Mouse (Mus musculus) kidney, adult 2 months (tissue): ENCODE data around the gene Crybb2. TPM values are rescaled to one million over a fixed set of nuclear protein-coding genes. Genes with fewer than 3 reads are reported as not detected.
A peak's percentile ranks its signal among the peaks of the same experiment; 100 is the strongest.

ENCODE experiments used
- DNase-seq: peaks from one replicate; pipeline ENCODE4 v3.0.0; 2021
- H3K27ac ChIP-seq: fragments of 200-500 bp; 2 replicates; pipeline ENCODE4 v1.5.1; 2012; ENCODE audit warnings: low read depth, low read length, control low read depth, inconsistent platforms; ENCODE audit not compliant: insufficient read depth
- H3K27me3 ChIP-seq: fragments of 200-500 bp; replicated peaks from 2 replicates; pipeline ENCODE4 v1.6.1; 2012; ENCODE audit warnings: mild to moderate bottlenecking, moderate library complexity, low read length, inconsistent platforms; ENCODE audit not compliant: control insufficient read depth, insufficient read depth
- H3K36me3 ChIP-seq: fragments of 200-500 bp; 2 replicates; pipeline ENCODE4 v1.6.1; 2012; ENCODE audit warnings: mild to moderate bottlenecking, moderate library complexity, low read length, inconsistent platforms; ENCODE audit not compliant: control insufficient read depth, insufficient read depth
- H3K4me1 ChIP-seq: fragments of 200-500 bp; 2 replicates; pipeline ENCODE4 v1.6.1; 2011; ENCODE audit warnings: low read length; ENCODE audit not compliant: control insufficient read depth, insufficient read depth
- H3K4me3 ChIP-seq: fragments of 200-500 bp; 2 replicates; pipeline ENCODE4 v1.5.1; 2011; ENCODE audit warnings: mild to moderate bottlenecking, low read depth, low read length, control low read depth; ENCODE audit not compliant: insufficient read depth
- CTCF ChIP-seq: fragments of 200-500 bp; conservative IDR thresholded peaks from 2 replicates; pipeline ENCODE4 v1.5.1; 2011; ENCODE audit warnings: low read depth, mild to moderate bottlenecking, control low read depth, low read length, moderate library complexity, mixed read lengths; ENCODE audit not compliant: insufficient read depth, insufficient read length
- POLR2A ChIP-seq: fragments of 200-500 bp; IDR thresholded peaks from one replicate; pipeline ENCODE4 v1.6.1; 2011; ENCODE audit warnings: low read depth, low read length, control low read depth
- WGBS: fragments of 180-500 bp; shearing (Covaris S2); methylation state at CpG from one replicate; pipeline ENCODE4 v1.1.7; 2018; 5-methylcytosine and 5-hydroxymethylcytosine counted together
- polyA plus RNA-seq: library from polyadenylated mRNA; depleted of rRNA; stranded (reverse); fragments of >200 nt; gene quantifications from 2 replicates; pipeline ENCODE4 v1.2.3, GENCODE M21; 2012

The Crybb2 gene
- polyA plus RNA-seq, 1 experiment: not detected

DNA sequence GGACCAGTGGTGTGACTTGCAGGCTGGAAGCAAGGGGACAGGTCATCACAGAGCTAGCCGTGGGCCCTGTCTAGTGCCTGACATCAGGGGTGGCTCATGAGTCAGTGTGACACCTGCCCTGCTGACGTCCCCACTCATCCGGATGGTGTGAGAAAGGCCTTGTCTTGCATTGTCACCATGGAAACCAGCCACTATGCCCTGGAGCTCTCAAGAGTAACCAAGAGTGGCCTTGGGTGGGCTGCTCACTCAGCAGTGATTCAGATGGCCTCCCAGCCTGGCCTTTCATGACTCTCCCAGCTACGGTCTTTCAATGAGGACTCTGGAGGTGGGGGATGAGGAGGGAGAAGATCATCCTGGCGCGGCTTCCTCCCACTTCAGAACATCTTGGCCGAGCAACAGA, 32.5 kb upstream of the Crybb2 start:
- TF ChIP-seq CTCF (no peak), POLR2A (no peak)
- no peak for DNase-seq
- no peak overlapping the region for H3K4me3 ChIP-seq
- no peaks in the 10 kb centered on the region for H3K36me3 ChIP-seq
- 71% methylated on average over 7 of the region's 7 CpGs for WGBS
- no peaks in the 10 kb centered on the region for H3K27me3 ChIP-seq
- no peak overlapping the region for H3K27ac ChIP-seq
- H3K4me1 ChIP-seq: no peaks in the 10 kb centered on the region

GRCm38 (mm10) chr5:113101457-113101856, 31.5 kb upstream of the Crybb2 start:
- TF ChIP-seq CTCF (no peak), POLR2A (no peak)
- 80% methylated on average over 10 of the region's 10 CpGs for WGBS
- no peak overlapping the region for H3K4me3 ChIP-seq

DNA sequence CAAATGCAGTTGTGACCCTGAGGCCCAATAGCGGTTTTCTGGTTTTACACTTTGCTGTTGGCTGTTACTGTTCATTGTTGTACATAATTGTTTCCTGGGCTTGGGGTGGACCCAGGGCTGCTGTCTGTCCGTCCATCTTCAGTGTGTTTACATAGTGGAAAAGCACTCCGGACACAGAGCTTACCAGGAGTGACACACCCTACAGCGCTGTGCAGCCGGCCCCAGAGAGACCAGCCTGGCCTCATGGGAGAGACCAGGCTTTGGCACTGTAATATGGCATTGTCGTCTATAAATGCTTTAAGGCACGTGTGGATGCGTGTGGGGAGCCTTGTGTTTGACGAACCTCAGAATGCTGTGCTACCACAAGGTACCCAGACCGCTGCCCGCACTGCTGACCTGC, 30.5 kb upstream of the Crybb2 start:
- H3K36me3 ChIP-seq: no peaks in the 10 kb centered on the region
- no peak for DNase-seq
- TF ChIP-seq POLR2A: no peak
- TF ChIP-seq CTCF: no peak

More at GRCm38 (mm10) chr5:113101457-113101856, 31.5 kb upstream of the Crybb2 start:
- Histone ChIP-seq H3K4me1 (no peaks in the 10 kb centered on the region), H3K27ac (no peak overlapping the region), H3K36me3 (no peaks in the 10 kb centered on the region), H3K27me3 (no peaks in the 10 kb centered on the region)
- no peak for DNase-seq

DNA sequence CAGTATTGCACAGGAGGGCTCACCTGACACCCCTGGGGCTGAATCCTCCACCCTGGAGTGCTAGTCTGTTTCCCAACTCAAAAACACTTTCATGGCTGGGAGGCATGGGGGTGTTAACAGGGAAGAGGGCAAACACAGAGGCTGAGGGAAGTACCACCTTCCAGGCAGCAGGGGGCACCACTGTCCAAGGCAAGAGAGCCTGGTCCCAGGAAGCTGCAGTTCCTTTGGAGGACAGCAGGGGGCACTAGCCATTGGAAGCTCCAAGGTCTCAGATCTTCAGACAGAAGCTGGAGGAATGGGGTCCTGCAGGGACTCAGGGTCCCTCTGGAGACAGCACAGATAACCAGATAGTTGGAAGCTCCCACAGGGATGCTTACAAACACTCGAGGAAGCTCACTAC, 29.6 kb upstream of the Crybb2 start:
- 29% methylated on average over 1 of the region's 1 CpGs for WGBS
- TF ChIP-seq CTCF (peak; percentile 100; the same call in 1 of the 2 replicates), POLR2A (no peak)
- Histone ChIP-seq H3K36me3 (no peaks in the 10 kb centered on the region), H3K27ac (no peak overlapping the region), H3K27me3 (no peaks in the 10 kb centered on the region), H3K4me3 (no peak overlapping the region), H3K4me1 (no peaks in the 10 kb centered on the region)
- peak; percentile 87 for DNase-seq

More for the DNA sequence above, 30.5 kb upstream of the Crybb2 start:
- H3K4me1 ChIP-seq: no peaks in the 10 kb centered on the region
- no peaks in the 10 kb centered on the region for H3K27me3 ChIP-seq
- 89% methylated on average over 11 of the region's 11 CpGs for WGBS
- H3K27ac ChIP-seq: no peak overlapping the region
- H3K4me3 ChIP-seq: no peak overlapping the region

GRCm38 (mm10) chr5:113097551-113097950, 27.6 kb upstream of the Crybb2 start:
- no peak for DNase-seq
- Histone ChIP-seq H3K36me3 (no peaks in the 10 kb centered on the region), H3K4me3 (no peak overlapping the region), H3K27me3 (no peaks in the 10 kb centered on the region), H3K27ac (no peak overlapping the region), H3K4me1 (no peaks in the 10 kb centered on the region)
- no peak for TF ChIP-seq CTCF
- no peak for TF ChIP-seq POLR2A
- 94% methylated on average over 17 of the region's 17 CpGs for WGBS

GRCm38 (mm10) chr5:113095456-113095855, 25.5 kb upstream of the Crybb2 start:
- DNase-seq: no peak
- H3K27me3 ChIP-seq: no peaks in the 10 kb centered on the region
- no peak overlapping the region for H3K27ac ChIP-seq
- no peaks in the 10 kb centered on the region for H3K4me1 ChIP-seq
- no peak overlapping the region for H3K4me3 ChIP-seq
- no peaks in the 10 kb centered on the region for H3K36me3 ChIP-seq
- 89% methylated on average over 18 of the region's 18 CpGs for WGBS
- TF ChIP-seq CTCF: no peak
- TF ChIP-seq POLR2A: no peak

DNA sequence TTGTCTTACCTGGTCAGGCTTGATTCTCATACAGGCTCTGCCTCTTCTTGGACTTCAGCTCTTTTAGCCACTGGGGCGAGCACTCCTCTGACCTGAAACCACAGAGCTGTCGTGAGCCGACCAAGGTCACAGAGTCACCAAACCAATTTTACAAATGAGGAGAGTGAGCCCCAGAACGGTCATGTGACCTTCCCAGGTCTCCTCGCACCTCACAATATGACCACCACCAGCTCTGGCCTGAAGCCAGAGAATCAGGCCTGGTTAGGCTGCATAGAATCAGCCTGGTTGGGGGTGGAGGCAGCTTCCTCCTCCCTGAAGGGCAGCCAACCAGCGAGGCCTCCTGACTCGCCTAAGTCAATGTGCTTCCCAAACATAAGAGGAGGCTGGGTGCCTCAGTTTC, 22.5 kb upstream of the Crybb2 start:
- Histone ChIP-seq H3K27ac (no peak overlapping the region), H3K4me1 (no peaks in the 10 kb centered on the region), H3K4me3 (no peak overlapping the region), H3K27me3 (no peaks in the 10 kb centered on the region), H3K36me3 (no peaks in the 10 kb centered on the region)
- no peak for TF ChIP-seq CTCF
- TF ChIP-seq POLR2A: no peak
- peak; percentile 80 for DNase-seq
- 53% methylated on average over 7 of the region's 7 CpGs for WGBS
